8 mouse cellular contexts compared by ENCODE assay signal in genomic region chr13:111291958-111292493, GRCm38 (mm10). TPM values are rescaled to one million over a fixed set of nuclear protein-coding genes. Genes with fewer than 3 reads are reported as not detected.
DNase-seq lines count a peak whose midpoint lies in the region; ATAC-seq and TF ChIP-seq lines count a peak whose summit lies in the region.

No protein-coding gene starts in this region.

- no peaks in the 10 kb centered on the region for H3K36me3 ChIP-seq in kidney, adult 2 months (ENCODE audit: control insufficient read depth, insufficient read depth, low read length)
- H3K36me3 ChIP-seq in limb, embryonic 15.5 days, result no peaks in the 10 kb centered on the region

- H3K4me3 ChIP-seq in kidney, adult 2 months (ENCODE audit: insufficient read depth, low read depth, low read length), result no peak overlapping the region
- no peak overlapping the region for H3K4me3 ChIP-seq in limb, embryonic 15.5 days

- H3K4me2 ChIP-seq in limb, embryonic 15.5 days, result no peak overlapping the region

- no peak for ATAC-seq in limb, embryonic 15.5 days (ENCODE audit: insufficient number of reproducible peaks, low FRiP score, low TSS enrichment, low read depth)

- no peaks in the 10 kb centered on the region for H3K4me1 ChIP-seq in kidney, adult 2 months (ENCODE audit: control insufficient read depth, insufficient read depth, low read length)
- no peaks in the 10 kb centered on the region; the same call in 1 of the 2 replicates for H3K4me1 ChIP-seq in limb, embryonic 15.5 days

- H3K27ac ChIP-seq in kidney, adult 2 months (ENCODE audit: insufficient read depth, low read depth, low read length), result no peak overlapping the region
- H3K27ac ChIP-seq in limb, embryonic 15.5 days, result peak overlapping the region; percentile 80

- no peaks in the 10 kb centered on the region for H3K27me3 ChIP-seq in kidney, adult 2 months (replicated peaks; ENCODE audit: control insufficient read depth, insufficient read depth, low read length)
- H3K27me3 ChIP-seq in limb, embryonic 15.5 days, result no peaks in the 10 kb centered on the region

- H3K9me3 ChIP-seq in limb, embryonic 15.5 days, result no peaks in the 10 kb centered on the region

- peak; percentile 28 for DNase-seq in adrenal gland, postnatal 14 days
- no peak for DNase-seq in adrenal gland, adult 8-10 months
- DNase-seq in cerebellum, adult 9-11 months, result peak; percentile 71
- peak; percentile 7 for DNase-seq in heart, adult 8-10 months (ENCODE audit: low spot score)
- peak; percentile 16 for DNase-seq in kidney, adult 2 months
- peak; percentile 87 to 88 for DNase-seq in right cerebral cortex, postnatal 10 days (ENCODE audit: low spot score in 2 of 2)
- DNase-seq in spleen, postnatal 4 days (ENCODE audit: low spot score in 2 of 2), result no peak

- TF ChIP-seq POLR2A in kidney, adult 2 months (IDR thresholded peaks at IDR 0.05; ENCODE audit: low read depth, low read length), result no peak

- TF ChIP-seq CTCF in kidney, adult 2 months (conservative IDR thresholded peaks at IDR 0.05; ENCODE audit: insufficient read depth, insufficient read length, low read depth, low read length), result no peak

- no peak overlapping the region for H3K9ac ChIP-seq in limb, embryonic 15.5 days

- 36% methylated on average over 7 of the region's 7 CpGs for WGBS in kidney, adult 2 months
- WGBS in limb, embryonic 15.5 days, result 44% methylated on average over 7 of the region's 7 CpGs

RNA-seq across cellular contexts. Expression of gene Actbl2, which starts 37.2 kb away (rescaled TPM):
- total RNA-seq in adrenal gland, postnatal 14 days (2021), result not detected in 2 replicates
- total RNA-seq in adrenal gland, adult 8-10 months (2022), result not detected
- total RNA-seq in heart, adult 8-10 months (2022), result not detected
- polyA plus RNA-seq in kidney, adult 2 months (2012; rRNA removed), result not detected in 2 replicates
- not detected in 2 replicates for polyA plus RNA-seq in limb, embryonic 15.5 days (2015; fragmentation: Nextera tagmentation; extraction: Ambion mirVana)

Comparison
In these comparisons a context has a peak if more than half of its experiments do, and no peak if none do; other contexts are left out.
1. DNase-seq: peak in adrenal gland, postnatal 14 days (single experiment), cerebellum, adult 9-11 months (single experiment), heart, adult 8-10 months (single experiment), kidney, adult 2 months (single experiment) and right cerebral cortex, postnatal 10 days (2 of 2); none in adrenal gland, adult 8-10 months (single experiment) and spleen, postnatal 4 days (0 of 2).